Mouse (Mus musculus) kidney, postnatal 0 days (tissue): ENCODE results near the gene Lpar1. TPM values are rescaled to one million over a fixed set of nuclear protein-coding genes. Genes with fewer than 3 reads are reported as not detected.

ENCODE experiments used
- ATAC-seq: fragments of 200-750 bp; cut with Nextera tagmentation; replicated peaks from 2 replicates; pipeline ENCODE4 v1.8.0; 2017; ENCODE audit warnings: low read depth, moderate number of reproducible peaks, moderate TSS enrichment, moderate library complexity; ENCODE audit not compliant: low FRiP score
- DNase-seq: peaks from one replicate; pipeline ENCODE4 v3.0.0-alpha.2; 2016; ENCODE audit warnings: low spot score
- H3K27ac ChIP-seq: fragments of 300-500 bp; sonication (generic); 2 replicates; pipeline ENCODE4 v1.5.1; 2014; ENCODE audit warnings: mild to moderate bottlenecking
- H3K27me3 ChIP-seq: fragments of 300-500 bp; sonication (generic); 2 replicates; pipeline ENCODE4 v1.6.1; 2014; ENCODE audit warnings: low read length, mixed read lengths; ENCODE audit not compliant: insufficient read depth
- H3K36me3 ChIP-seq: fragments of 300-500 bp; sonication (generic); 2 replicates; pipeline ENCODE4 v1.6.1; 2014; ENCODE audit warnings: low read length, mixed read lengths; ENCODE audit not compliant: insufficient read depth
- H3K4me1 ChIP-seq: fragments of 300-500 bp; sonication (generic); replicated peaks from 2 replicates; pipeline ENCODE4 v1.6.1; 2014; ENCODE audit warnings: antibody characterized with exemption, low read length, mixed read lengths; ENCODE audit not compliant: insufficient read depth
- H3K4me2 ChIP-seq: fragments of 300-500 bp; sonication (generic); 2 replicates; pipeline ENCODE4 v1.6.1; 2014; ENCODE audit warnings: mild to moderate bottlenecking, low read length, moderate library complexity, mixed read lengths
- H3K4me3 ChIP-seq: fragments of 300-500 bp; sonication (generic); replicated peaks from 2 replicates; pipeline ENCODE4 v1.5.1; 2014; ENCODE audit warnings: low read depth, low read length
- H3K9ac ChIP-seq: fragments of 300-500 bp; sonication (generic); 2 replicates; pipeline ENCODE4 v1.6.1; 2014; ENCODE audit warnings: low read depth, low read length
- H3K9me3 ChIP-seq: fragments of 300-500 bp; sonication (generic); replicated peaks from 2 replicates; pipeline ENCODE4 v1.6.1; 2016; ENCODE audit warnings: low read length, inconsistent platforms, mixed read lengths
- CTCF ChIP-seq: IDR thresholded peaks from 2 replicates; pipeline ENCODE4 v1.5.1; 2016; ENCODE audit warnings: antibody characterized with exemption, low read depth, mild to moderate bottlenecking, moderate library complexity
- WGBS: fragments of 180-500 bp; shearing (Covaris S2); extraction: QIAGEN DNeasy Blood & Tissue Kit; methylation state at CpG from one replicate; pipeline ENCODE4 v1.1.7; 2014; 5-methylcytosine and 5-hydroxymethylcytosine counted together
- polyA plus RNA-seq: library from polyadenylated mRNA; unstranded; fragments of >200 nt; fragmentation: Nextera tagmentation; extraction: Ambion mirVana; gene quantifications from 2 replicates; pipeline ENCODE4 v1.2.1, GENCODE M21; 2015

Lpar1 gene
- polyA plus RNA-seq, 1 experiment from 2014 or later, result 24.9 TPM

DNA sequence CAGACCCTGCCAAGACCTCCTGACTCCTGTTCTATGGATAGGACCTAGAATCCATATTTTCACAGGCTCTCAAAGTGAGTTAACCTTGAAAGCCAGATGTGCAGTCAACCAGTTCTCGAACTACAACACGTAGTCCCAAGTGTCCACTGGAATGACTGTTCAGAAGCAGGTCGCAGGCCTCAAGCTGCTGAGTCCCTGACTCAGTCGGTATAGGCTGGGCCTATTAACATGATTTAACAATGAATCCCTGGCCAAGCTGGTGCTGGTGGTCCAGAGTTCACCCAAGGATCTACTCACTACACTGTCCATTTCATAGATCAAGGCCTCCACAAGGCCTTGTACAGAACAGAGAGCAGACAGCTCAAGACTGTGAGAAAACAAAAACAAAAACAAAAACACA, 33.8 kb downstream of the Lpar1 start:
- no peak overlapping the region for H3K9ac ChIP-seq
- H3K4me3 ChIP-seq, result no peak overlapping the region
- DNase-seq (no peak), ATAC-seq (no peak)
- no peak overlapping the region for H3K27ac ChIP-seq
- H3K27me3 ChIP-seq, result no peaks in the 10 kb centered on the region
- no peaks in the 10 kb centered on the region for H3K4me1 ChIP-seq
- 74% methylated on average over 4 of the region's 4 CpGs for WGBS
- no peaks in the 10 kb centered on the region for H3K9me3 ChIP-seq
- no peak for TF ChIP-seq CTCF
- H3K4me2 ChIP-seq, result no peak overlapping the region
- no peaks in the 10 kb centered on the region for H3K36me3 ChIP-seq

DNA sequence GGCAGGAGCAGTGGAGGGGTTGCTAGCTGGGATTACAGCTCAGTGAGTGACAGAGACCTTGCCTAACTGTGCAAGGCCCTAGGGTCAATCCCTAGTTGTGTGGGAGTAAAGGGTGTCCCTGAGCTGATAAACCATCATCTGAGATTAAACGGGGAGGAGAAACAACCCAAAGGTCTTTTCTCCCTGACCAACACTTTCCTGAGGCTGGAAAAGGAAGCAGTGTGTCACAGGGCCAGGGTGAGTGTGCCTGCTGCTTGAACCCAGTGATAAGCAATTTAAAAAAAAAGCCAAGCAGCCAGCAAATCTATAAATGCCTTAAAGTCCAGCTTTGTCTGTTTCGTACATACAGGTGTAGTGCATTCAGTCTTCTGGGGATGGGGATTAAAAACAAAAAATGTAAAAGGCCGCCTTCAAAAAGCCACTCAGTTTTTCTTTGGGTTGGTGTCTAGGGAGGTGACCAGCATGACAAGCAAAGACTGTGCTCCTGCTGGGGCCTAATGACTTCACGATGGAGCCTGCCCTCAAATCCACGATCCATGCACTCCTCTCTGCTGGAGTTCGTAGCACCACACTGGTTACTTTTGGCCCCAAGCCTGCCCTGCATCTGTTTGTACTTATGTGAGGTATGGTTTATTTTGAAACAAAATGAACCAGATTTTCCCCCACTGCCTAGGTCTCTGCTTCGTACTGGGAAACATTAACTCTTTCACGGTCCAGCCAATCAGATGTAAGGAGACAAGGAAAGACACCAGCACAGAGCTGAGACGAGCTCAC, 35.3 kb downstream of the Lpar1 start:
- Histone ChIP-seq H3K27ac (no peak overlapping the region), H3K4me3 (no peak overlapping the region), H3K4me2 (no peak overlapping the region), H3K27me3 (no peaks in the 10 kb centered on the region), H3K9ac (no peak overlapping the region), H3K4me1 (no peaks in the 10 kb centered on the region), H3K36me3 (no peaks in the 10 kb centered on the region), H3K9me3 (no peaks in the 10 kb centered on the region)
- no peak for ATAC-seq
- no peak for DNase-seq
- WGBS, result 62% methylated on average over 9 of the region's 9 CpGs
- no peak for TF ChIP-seq CTCF

DNA sequence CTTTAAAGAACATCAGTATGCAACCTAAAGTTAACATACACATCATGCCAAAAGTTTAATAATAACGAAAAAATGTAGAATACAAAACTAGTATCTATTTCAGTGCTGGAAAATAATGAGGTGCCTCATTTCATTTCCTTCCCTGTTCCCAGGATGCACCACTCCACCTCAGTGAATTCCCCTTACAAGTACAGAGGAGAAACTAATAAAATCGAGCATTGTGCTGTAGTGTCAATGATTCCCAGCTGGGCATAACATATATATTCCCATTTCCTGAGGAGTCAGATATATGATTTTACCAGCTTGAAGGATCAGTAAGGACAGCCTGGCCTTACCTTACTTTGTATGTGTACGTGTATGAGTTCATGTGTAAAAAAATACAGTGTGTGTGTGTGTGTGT, 36.9 kb downstream of the Lpar1 start:
- Histone ChIP-seq H3K27ac (no peak overlapping the region), H3K4me3 (no peak overlapping the region), H3K4me1 (no peaks in the 10 kb centered on the region), H3K27me3 (no peaks in the 10 kb centered on the region), H3K4me2 (no peak overlapping the region), H3K9ac (no peak overlapping the region), H3K9me3 (no peaks in the 10 kb centered on the region), H3K36me3 (no peaks in the 10 kb centered on the region)
- TF ChIP-seq CTCF, result no peak
- ATAC-seq (no peak), DNase-seq (no peak)
- 79% methylated on average over 3 of the region's 3 CpGs for WGBS

DNA sequence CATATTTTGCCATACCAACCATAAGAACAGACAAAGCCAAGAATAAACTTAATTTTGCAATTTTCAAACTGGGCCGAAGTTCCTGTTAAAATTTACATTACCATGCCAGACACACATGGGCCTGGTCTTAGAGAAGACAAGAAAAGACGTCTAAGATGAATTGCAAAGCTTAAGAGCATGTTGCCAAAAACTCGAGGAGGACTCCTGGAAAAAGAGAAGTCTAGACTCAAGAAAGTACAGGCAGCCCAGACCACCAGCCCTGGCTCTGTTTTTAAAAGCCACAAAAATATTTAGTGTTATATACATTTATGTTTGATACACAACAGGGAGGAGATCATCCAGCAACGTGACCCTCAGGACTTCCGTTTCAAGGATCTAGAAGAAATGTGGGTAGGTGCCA, 37.5 kb downstream of the Lpar1 start:
- H3K9ac ChIP-seq, result no peak overlapping the region
- 71% methylated on average over 5 of the region's 5 CpGs for WGBS
- no peaks in the 10 kb centered on the region for H3K36me3 ChIP-seq
- no peak overlapping the region for H3K4me3 ChIP-seq
- ATAC-seq (no peak), DNase-seq (no peak)
- H3K4me1 ChIP-seq, result no peaks in the 10 kb centered on the region
- no peak for TF ChIP-seq CTCF
- no peak overlapping the region for H3K4me2 ChIP-seq
- no peak overlapping the region for H3K27ac ChIP-seq
- no peaks in the 10 kb centered on the region for H3K9me3 ChIP-seq
- H3K27me3 ChIP-seq, result no peaks in the 10 kb centered on the region

DNA sequence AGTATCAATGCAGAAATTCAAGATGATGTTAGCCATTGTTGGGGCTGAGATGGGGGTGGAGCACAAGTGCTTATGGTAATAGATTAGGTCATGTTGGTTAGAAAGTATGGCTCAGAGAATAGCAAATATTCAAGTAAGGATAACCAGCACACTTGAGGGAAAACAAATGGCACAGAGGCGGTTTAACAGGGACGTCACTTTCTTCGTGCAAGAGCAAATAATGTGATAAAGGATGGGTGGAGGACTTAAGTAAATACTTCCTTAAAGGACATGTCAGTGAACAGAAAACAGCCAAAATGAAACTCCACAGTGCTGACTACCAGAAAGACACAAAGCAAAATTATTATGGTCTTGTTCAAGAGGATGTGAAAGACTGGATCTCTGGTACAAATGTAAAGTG, 42.1 kb downstream of the Lpar1 start:
- no peaks in the 10 kb centered on the region for H3K9me3 ChIP-seq
- no peak overlapping the region for H3K4me3 ChIP-seq
- no peaks in the 10 kb centered on the region for H3K27me3 ChIP-seq
- DNase-seq (no peak), ATAC-seq (no peak)
- H3K4me1 ChIP-seq, result no peaks in the 10 kb centered on the region
- no peak overlapping the region for H3K4me2 ChIP-seq
- 75% methylated on average over 3 of the region's 3 CpGs for WGBS
- H3K27ac ChIP-seq, result no peak overlapping the region
- H3K36me3 ChIP-seq, result no peaks in the 10 kb centered on the region
- H3K9ac ChIP-seq, result no peak overlapping the region
- no peak for TF ChIP-seq CTCF

DNA sequence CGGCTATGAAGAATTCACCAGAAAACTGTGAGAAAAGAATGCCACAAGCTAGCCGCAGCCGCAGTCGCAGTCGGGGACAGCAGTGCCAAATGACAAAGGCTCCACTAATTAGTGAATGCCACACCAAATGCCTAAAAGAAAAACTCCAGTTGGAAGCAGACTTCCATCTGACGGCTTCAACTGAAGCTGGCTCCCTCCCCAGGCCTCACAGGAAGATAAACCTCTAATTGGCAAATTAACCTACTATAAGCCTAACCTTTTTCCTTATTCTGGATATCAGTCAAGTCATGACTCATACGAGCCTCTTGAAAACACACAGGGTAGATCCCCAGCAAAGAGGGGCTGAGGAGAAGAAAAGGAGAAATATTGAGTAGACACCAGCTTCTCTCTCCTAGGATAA, 44.9 kb downstream of the Lpar1 start:
- no peak for DNase-seq
- Histone ChIP-seq H3K4me1 (no peaks in the 10 kb centered on the region), H3K9ac (no peak overlapping the region), H3K9me3 (no peaks in the 10 kb centered on the region), H3K4me2 (no peak overlapping the region), H3K27me3 (no peaks in the 10 kb centered on the region), H3K36me3 (no peaks in the 10 kb centered on the region), H3K4me3 (no peak overlapping the region), H3K27ac (no peak overlapping the region)
- no peak for ATAC-seq
- TF ChIP-seq CTCF, result no peak
- WGBS, result 75% methylated on average over 7 of the region's 7 CpGs

DNA sequence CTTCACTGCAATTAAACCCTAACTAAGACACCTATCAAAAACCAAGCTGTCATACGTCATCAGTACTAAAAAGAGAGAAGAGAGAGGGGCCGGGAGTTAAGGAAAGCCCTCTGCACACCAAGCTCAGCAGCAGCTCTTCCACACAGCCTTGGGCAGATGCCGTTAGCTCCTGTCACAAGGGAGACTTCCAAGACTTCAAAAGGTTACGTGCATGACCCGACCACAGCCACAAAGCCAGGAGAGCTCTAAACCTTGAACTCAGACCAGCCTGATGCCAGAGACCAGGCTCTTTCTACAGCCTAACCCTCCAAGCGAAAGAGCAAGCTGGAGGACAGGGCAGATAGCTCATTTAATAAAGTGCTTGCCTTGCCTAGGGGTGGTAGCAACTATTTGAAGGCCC, 46.2 kb downstream of the Lpar1 start:
- no peaks in the 10 kb centered on the region for H3K9me3 ChIP-seq
- TF ChIP-seq CTCF, result no peak
- WGBS, result 88% methylated on average over 6 of the region's 6 CpGs
- H3K4me2 ChIP-seq, result no peak overlapping the region
- H3K4me3 ChIP-seq, result no peak overlapping the region
- DNase-seq (no peak), ATAC-seq (no peak)
- no peak overlapping the region for H3K9ac ChIP-seq
- no peaks in the 10 kb centered on the region for H3K27me3 ChIP-seq
- no peaks in the 10 kb centered on the region for H3K36me3 ChIP-seq
- H3K27ac ChIP-seq, result no peak overlapping the region
- H3K4me1 ChIP-seq, result no peaks in the 10 kb centered on the region
